Mouse (Mus musculus): ENCODE measurements at regions not wholly inside any gene's neighbourhood (a gene's known extent, or its start where the extent isn't known, plus 50 kb on each side); places are given as distances from the start of the nearest gene placed in this dataset.

- H3K36me3 ChIP-seq (replicated peaks; ENCODE audit: control insufficient read depth, insufficient read depth): no peaks in the 10 kb centered on the region
- no peak for DNase-seq (ENCODE audit: low spot score)
- H3K4me3 ChIP-seq (replicated peaks; ENCODE audit: low read length): no peak overlapping the region
- no peaks in the 10 kb centered on the region for H3K9me3 ChIP-seq (ENCODE audit: control insufficient read depth, low read length)
- ATAC-seq (ENCODE audit: low FRiP score): no peak
- no peaks in the 10 kb centered on the region for H3K4me1 ChIP-seq (replicated peaks; ENCODE audit: control insufficient read depth, insufficient read depth, low read length)
- no peak overlapping the region for H3K27ac ChIP-seq
- H3K4me2 ChIP-seq (replicated peaks): no peak overlapping the region
- no peaks in the 10 kb centered on the region for H3K27me3 ChIP-seq (ENCODE audit: control insufficient read depth, insufficient read depth, low read length)
- no peak overlapping the region for H3K9ac ChIP-seq
- WGBS: 89% methylated on average over 5 of the region's 5 CpGs
These were observed 76.8 kb upstream of the Kcnj15 start for GRCm38 (mm10) chr16:95180562-95180961.

DNA sequence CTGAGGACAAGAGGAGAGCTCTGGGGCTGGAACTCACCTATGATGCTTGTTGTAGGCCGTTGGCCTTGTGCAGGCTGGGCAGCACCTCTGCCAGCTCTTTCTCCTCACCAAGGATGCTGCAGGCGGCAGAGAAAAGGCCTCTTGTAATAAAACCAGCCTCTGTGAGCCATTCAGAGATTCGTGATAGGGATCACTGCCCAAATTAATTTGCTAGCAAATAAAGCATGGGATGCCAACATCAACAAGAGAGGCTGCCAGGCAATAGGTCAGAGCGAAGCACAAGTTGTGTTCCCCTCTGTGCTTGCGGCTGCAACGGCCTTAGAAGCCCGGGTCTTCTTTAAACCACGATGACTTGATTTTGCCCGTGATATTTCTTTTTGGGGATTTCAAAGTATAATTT lies 72.0 kb upstream of the Kcnj15 start:
- no peaks in the 10 kb centered on the region for H3K36me3 ChIP-seq (replicated peaks; ENCODE audit: control insufficient read depth, insufficient read depth)
- ATAC-seq (ENCODE audit: low FRiP score) (no peak), DNase-seq (ENCODE audit: low spot score) (no peak)
- no peak overlapping the region for H3K4me2 ChIP-seq (replicated peaks)
- no peak overlapping the region for H3K4me3 ChIP-seq (replicated peaks; ENCODE audit: low read length)
- no peaks in the 10 kb centered on the region for H3K4me1 ChIP-seq (replicated peaks; ENCODE audit: control insufficient read depth, insufficient read depth, low read length)
- 78% methylated on average over 9 of the region's 9 CpGs for WGBS
- H3K9me3 ChIP-seq (ENCODE audit: control insufficient read depth, low read length): no peaks in the 10 kb centered on the region
- H3K27me3 ChIP-seq (ENCODE audit: control insufficient read depth, insufficient read depth, low read length): no peaks in the 10 kb centered on the region
- H3K27ac ChIP-seq: no peak overlapping the region
- no peak overlapping the region for H3K9ac ChIP-seq

DNA sequence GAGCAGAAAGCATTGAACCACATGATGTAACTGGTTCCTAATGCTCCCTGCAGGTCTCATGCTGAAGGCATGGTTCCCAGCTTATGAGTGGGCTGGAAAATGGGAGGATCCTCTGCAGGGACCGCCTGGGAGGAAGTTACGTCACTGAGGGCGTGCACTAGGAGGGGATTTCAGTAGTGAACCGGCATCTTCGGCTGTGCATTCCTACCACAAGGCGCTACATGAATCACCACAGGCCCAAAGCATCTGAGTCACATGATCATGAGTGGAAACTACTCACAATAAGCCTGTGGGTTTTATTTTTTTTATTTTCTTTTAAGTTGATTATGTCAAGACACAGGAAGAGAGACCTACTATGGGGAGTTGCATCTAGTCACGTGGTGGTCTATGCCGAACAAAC lies 68.2 kb upstream of the Kcnj15 start:
- Histone ChIP-seq H3K4me1 (replicated peaks; ENCODE audit: control insufficient read depth, insufficient read depth, low read length) (no peaks in the 10 kb centered on the region), H3K27ac (no peak overlapping the region), H3K9me3 (ENCODE audit: control insufficient read depth, low read length) (no peaks in the 10 kb centered on the region), H3K4me3 (replicated peaks; ENCODE audit: low read length) (no peak overlapping the region), H3K9ac (no peak overlapping the region), H3K36me3 (replicated peaks; ENCODE audit: control insufficient read depth, insufficient read depth) (no peaks in the 10 kb centered on the region), H3K27me3 (ENCODE audit: control insufficient read depth, insufficient read depth, low read length) (no peaks in the 10 kb centered on the region), H3K4me2 (replicated peaks) (no peak overlapping the region)
- ATAC-seq (ENCODE audit: low FRiP score) (no peak), DNase-seq (ENCODE audit: low spot score) (no peak)
- WGBS: 90% methylated on average over 8 of the region's 8 CpGs

GRCm38 (mm10) chr16:95194151-95194550 lies 63.2 kb upstream of the Kcnj15 start:
- no peak overlapping the region for H3K4me3 ChIP-seq (replicated peaks; ENCODE audit: low read length)
- H3K27me3 ChIP-seq (ENCODE audit: control insufficient read depth, insufficient read depth, low read length): no peaks in the 10 kb centered on the region
- no peak overlapping the region for H3K9ac ChIP-seq
- H3K9me3 ChIP-seq (ENCODE audit: control insufficient read depth, low read length): no peaks in the 10 kb centered on the region
- DNase-seq (ENCODE audit: low spot score) (no peak), ATAC-seq (ENCODE audit: low FRiP score) (no peak)
- no peaks in the 10 kb centered on the region for H3K4me1 ChIP-seq (replicated peaks; ENCODE audit: control insufficient read depth, insufficient read depth, low read length)
- H3K36me3 ChIP-seq (replicated peaks; ENCODE audit: control insufficient read depth, insufficient read depth): no peaks in the 10 kb centered on the region
- no peak overlapping the region for H3K27ac ChIP-seq
- no peak overlapping the region for H3K4me2 ChIP-seq (replicated peaks)
- 48% methylated on average over 4 of the region's 4 CpGs for WGBS

- no peak overlapping the region for H3K4me2 ChIP-seq (replicated peaks)
- H3K9me3 ChIP-seq (ENCODE audit: control insufficient read depth, low read length): no peaks in the 10 kb centered on the region
- DNase-seq (ENCODE audit: low spot score) (no peak), ATAC-seq (ENCODE audit: low FRiP score) (no peak)
- no peak overlapping the region for H3K27ac ChIP-seq
- no peak overlapping the region for H3K9ac ChIP-seq
- H3K36me3 ChIP-seq (replicated peaks; ENCODE audit: control insufficient read depth, insufficient read depth): no peaks in the 10 kb centered on the region
- H3K4me3 ChIP-seq (replicated peaks; ENCODE audit: low read length): no peak overlapping the region
- 86% methylated on average over 4 of the region's 4 CpGs for WGBS
- no peaks in the 10 kb centered on the region for H3K27me3 ChIP-seq (ENCODE audit: control insufficient read depth, insufficient read depth, low read length)
- no peaks in the 10 kb centered on the region for H3K4me1 ChIP-seq (replicated peaks; ENCODE audit: control insufficient read depth, insufficient read depth, low read length)
These were observed 61.2 kb upstream of the Kcnj15 start for GRCm38 (mm10) chr16:95196141-95196540.

GRCm38 (mm10) chr16:95196622-95197021 lies 60.7 kb upstream of the Kcnj15 start:
- H3K9me3 ChIP-seq (ENCODE audit: control insufficient read depth, low read length): no peaks in the 10 kb centered on the region
- H3K4me3 ChIP-seq (replicated peaks; ENCODE audit: low read length): no peak overlapping the region
- H3K27me3 ChIP-seq (ENCODE audit: control insufficient read depth, insufficient read depth, low read length): no peaks in the 10 kb centered on the region
- ATAC-seq (ENCODE audit: low FRiP score) (no peak), DNase-seq (ENCODE audit: low spot score) (peak; percentile 59)
- H3K4me2 ChIP-seq (replicated peaks): no peak overlapping the region
- H3K36me3 ChIP-seq (replicated peaks; ENCODE audit: control insufficient read depth, insufficient read depth): no peaks in the 10 kb centered on the region
- H3K4me1 ChIP-seq (replicated peaks; ENCODE audit: control insufficient read depth, insufficient read depth, low read length): no peaks in the 10 kb centered on the region
- WGBS: 0% methylated on average over 1 of the region's 1 CpGs
- no peak overlapping the region for H3K9ac ChIP-seq
- H3K27ac ChIP-seq: no peak overlapping the region

DNA sequence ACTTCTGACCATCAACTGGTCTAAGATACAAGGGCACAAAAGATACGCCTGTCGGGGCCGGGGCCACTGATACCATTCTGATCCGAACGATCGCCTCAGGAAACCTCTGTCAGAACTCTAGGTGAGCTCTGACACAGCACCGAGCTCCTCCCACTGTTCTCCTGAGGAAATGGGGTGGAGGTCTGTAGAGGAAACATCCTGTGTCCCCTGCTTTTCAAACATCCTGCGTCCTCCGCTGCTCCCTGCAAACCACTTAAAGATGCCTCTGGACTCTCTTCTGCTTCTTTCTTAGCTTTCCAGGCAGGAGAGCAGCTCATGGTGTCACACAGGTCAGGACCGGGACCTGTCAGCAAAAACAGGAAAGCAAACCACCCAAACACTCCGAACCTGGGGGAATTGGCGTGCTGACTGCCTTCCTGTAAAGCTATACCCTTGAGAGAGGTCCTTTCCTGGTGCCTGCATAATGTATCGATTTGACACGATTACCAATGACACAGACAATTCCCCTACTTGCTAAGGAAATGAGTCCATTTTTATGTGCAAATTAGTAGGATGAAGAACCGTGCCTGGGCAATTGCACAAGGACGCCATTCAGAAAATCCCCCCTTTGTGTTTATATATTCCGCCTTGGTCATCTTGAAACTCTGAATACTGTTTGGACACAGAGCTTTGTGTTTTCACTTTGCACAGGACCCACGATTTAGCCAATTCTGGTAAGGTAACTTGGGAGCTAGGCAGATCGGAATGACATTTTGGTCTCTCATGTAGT lies 58.4 kb upstream of the Kcnj15 start:
- DNase-seq (ENCODE audit: low spot score): no peak
- ATAC-seq (ENCODE audit: low FRiP score): no peak

DNA sequence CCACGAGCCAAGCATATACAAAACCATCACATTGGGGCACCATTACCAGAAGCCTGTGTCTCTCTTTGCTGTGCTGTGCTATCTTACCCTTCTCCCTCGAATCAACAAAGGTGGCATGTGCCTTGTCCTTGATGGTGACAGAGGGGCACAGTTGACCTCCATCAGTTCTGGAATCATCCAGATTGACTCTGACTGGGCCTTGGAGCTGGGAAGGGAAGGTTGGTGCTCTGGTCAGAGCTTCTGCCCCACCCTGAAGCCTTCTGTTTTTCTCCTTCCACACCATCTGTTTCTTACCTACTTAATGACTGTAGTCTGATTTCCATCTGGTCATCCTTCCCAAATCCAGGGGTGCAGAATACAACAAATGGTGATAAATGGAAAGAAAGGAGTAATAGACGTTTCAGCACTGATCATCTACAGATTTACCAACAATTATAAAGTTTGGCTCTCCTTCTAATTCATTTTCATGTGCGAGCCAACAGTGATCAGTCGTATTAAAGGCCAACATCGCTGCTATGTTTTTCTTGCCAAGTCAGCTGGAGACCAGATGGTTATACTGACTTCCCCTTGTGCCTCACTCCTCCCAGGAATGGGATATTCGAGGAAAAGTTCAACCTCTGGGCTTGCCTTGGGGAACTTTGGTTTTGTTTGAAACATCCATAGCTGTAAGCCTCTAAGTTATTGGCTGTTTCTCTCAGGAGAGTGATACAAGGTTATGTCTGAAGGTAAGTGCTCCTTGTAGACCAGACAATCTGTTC lies 55.1 kb upstream of the Kcnj15 start:
- Histone ChIP-seq H3K9ac (no peak overlapping the region), H3K4me1 (replicated peaks; ENCODE audit: control insufficient read depth, insufficient read depth, low read length) (no peaks in the 10 kb centered on the region), H3K36me3 (replicated peaks; ENCODE audit: control insufficient read depth, insufficient read depth) (no peaks in the 10 kb centered on the region), H3K4me2 (replicated peaks) (no peak overlapping the region), H3K9me3 (ENCODE audit: control insufficient read depth, low read length) (no peaks in the 10 kb centered on the region), H3K27ac (no peak overlapping the region), H3K4me3 (replicated peaks; ENCODE audit: low read length) (no peak overlapping the region), H3K27me3 (ENCODE audit: control insufficient read depth, insufficient read depth, low read length) (no peaks in the 10 kb centered on the region)
- no peak for ATAC-seq (ENCODE audit: low FRiP score)
- no peak for DNase-seq (ENCODE audit: low spot score)
- WGBS: 69% methylated on average over 7 of the region's 7 CpGs

More for the DNA sequence above, 58.4 kb upstream of the Kcnj15 start:
- WGBS: 67% methylated on average over 19 of the region's 19 CpGs
- Histone ChIP-seq H3K4me3 (replicated peaks; ENCODE audit: low read length) (no peak overlapping the region), H3K9ac (no peak overlapping the region), H3K27me3 (ENCODE audit: control insufficient read depth, insufficient read depth, low read length) (no peaks in the 10 kb centered on the region), H3K9me3 (ENCODE audit: control insufficient read depth, low read length) (no peaks in the 10 kb centered on the region), H3K4me2 (replicated peaks) (no peak overlapping the region), H3K36me3 (replicated peaks; ENCODE audit: control insufficient read depth, insufficient read depth) (no peaks in the 10 kb centered on the region), H3K4me1 (replicated peaks; ENCODE audit: control insufficient read depth, insufficient read depth, low read length) (no peaks in the 10 kb centered on the region), H3K27ac (no peak overlapping the region)

DNA sequence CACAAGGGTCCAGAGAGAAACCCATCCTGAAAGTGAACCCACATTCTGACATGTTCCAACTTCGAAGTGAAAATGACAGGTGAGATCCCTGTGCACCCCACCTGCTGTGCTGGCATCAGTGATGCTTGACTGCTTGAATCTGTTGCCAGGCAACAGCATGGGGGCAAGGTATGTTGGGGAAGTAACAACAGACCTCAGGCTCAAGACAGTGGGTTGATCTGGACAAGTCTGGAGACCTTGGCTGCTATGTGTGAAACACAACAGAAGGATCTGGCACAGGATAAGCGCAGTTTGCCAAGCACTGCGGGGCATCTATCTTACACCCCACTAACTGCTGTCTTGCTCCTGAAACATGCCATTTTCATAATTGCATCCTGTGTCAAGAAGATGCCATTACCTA lies 54.3 kb upstream of the Kcnj15 start:
- no peaks in the 10 kb centered on the region for H3K36me3 ChIP-seq (replicated peaks; ENCODE audit: control insufficient read depth, insufficient read depth)
- ATAC-seq (ENCODE audit: low FRiP score) (no peak), DNase-seq (ENCODE audit: low spot score) (no peak)
- 79% methylated on average over 3 of the region's 3 CpGs for WGBS
- no peaks in the 10 kb centered on the region for H3K9me3 ChIP-seq (ENCODE audit: control insufficient read depth, low read length)
- H3K27me3 ChIP-seq (ENCODE audit: control insufficient read depth, insufficient read depth, low read length): no peaks in the 10 kb centered on the region
- H3K9ac ChIP-seq: no peak overlapping the region
- no peaks in the 10 kb centered on the region for H3K4me1 ChIP-seq (replicated peaks; ENCODE audit: control insufficient read depth, insufficient read depth, low read length)
- no peak overlapping the region for H3K4me2 ChIP-seq (replicated peaks)
- no peak overlapping the region for H3K4me3 ChIP-seq (replicated peaks; ENCODE audit: low read length)
- H3K27ac ChIP-seq: no peak overlapping the region

Data from hindbrain, embryonic 14.5 days (tissue).